Comparison of ENCODE assay signal across 14 mouse cellular contexts in the genomic region with DNA sequence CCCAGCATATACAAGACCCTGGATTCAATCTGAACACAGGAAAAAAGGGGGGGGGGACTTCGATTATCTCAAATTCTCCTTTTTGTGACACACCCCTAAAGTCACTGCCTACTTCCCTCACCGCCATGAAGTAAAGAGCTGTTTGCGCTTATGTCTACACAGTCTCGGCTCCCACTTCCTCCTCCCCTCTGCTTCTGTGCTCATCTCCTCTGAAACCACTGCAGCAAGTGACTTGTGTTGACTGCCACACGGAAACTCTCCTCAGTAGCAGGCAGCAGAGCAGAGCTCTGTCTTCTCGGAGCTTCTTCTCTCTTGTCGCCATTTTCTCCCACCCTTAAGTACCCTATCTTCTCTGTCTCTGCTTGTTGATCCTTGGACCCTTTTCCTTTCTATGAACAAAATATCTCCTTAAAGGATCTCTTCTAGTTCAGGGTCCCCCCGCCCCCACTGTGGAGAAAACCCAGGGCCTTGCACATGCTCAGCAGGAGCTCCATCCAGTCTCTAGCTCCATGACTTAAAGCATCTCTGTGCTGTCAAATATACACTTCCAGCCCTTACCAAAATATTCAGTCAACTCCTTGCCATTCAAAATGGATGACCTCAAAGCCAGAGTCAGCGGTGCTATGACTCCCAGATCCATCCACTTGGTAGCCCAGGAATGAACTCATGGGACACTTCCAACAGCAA. TPM values are rescaled to one million over a fixed set of nuclear protein-coding genes. Genes with fewer than 3 reads are reported as not detected.
DNase-seq lines count a peak whose midpoint lies in the region; ATAC-seq and TF ChIP-seq lines count a peak whose summit lies in the region.
"Had no signal": no experiment of that assay in that cellular context is flagged by ENCODE, and none has a peak within 500 bp of the region (broad histone marks: within the 10 kb centered on the region; RNA-seq: fewer than 3 reads in every experiment).

No protein-coding gene starts in this region.

- DNase-seq in lung, postnatal 0 days (ENCODE audit: low spot score), result peak; percentile 48
- DNase-seq in lung, postnatal 10 days, result no peak
- peak; percentile 28 for DNase-seq in brain, adult 2 months (ENCODE audit: low read depth, low spot score)
- DNase-seq in thymus, postnatal 14 days, result peak; percentile 70
- DNase-seq in left cerebral cortex, postnatal 14 days (ENCODE audit: low spot score in 2 of 2), result no peak
- DNase-seq in hindbrain, embryonic 11.5 days (ENCODE audit: low spot score), result no peak
- DNase-seq in kidney, postnatal 4 days, result no peak
- DNase-seq: cerebellum, adult 9-11 months had no signal

- intact Hi-C loops in left cerebral cortex, postnatal 14 days (cut with DNase I), result no loop called here

- no peaks in the 10 kb centered on the region for H3K27me3 ChIP-seq in lung, postnatal 0 days (replicated peaks; ENCODE audit: insufficient read depth, low read length)
- no peaks in the 10 kb centered on the region for H3K27me3 ChIP-seq in hindbrain, embryonic 11.5 days (ENCODE audit: control insufficient read depth, insufficient read depth, low read length)
- H3K27me3 ChIP-seq: embryonic facial prominence, embryonic 15.5 days; heart, embryonic 13.5 days; limb, embryonic 12.5 days; midbrain, embryonic 12.5 days had no signal

- H3K27ac ChIP-seq in lung, postnatal 0 days (ENCODE audit: low read length), result no peak overlapping the region
- no peak overlapping the region for H3K27ac ChIP-seq in hindbrain, embryonic 11.5 days (ENCODE audit: low read depth, low read length)
- H3K27ac ChIP-seq: embryonic facial prominence, embryonic 15.5 days; heart, embryonic 13.5 days; limb, embryonic 12.5 days; midbrain, embryonic 12.5 days had no signal

- H3K4me2 ChIP-seq in lung, postnatal 0 days (replicated peaks; ENCODE audit: low read depth, low read length), result no peak overlapping the region
- H3K4me2 ChIP-seq in hindbrain, embryonic 11.5 days (replicated peaks; ENCODE audit: low read depth, low read length), result no peak overlapping the region
- H3K4me2 ChIP-seq: embryonic facial prominence, embryonic 15.5 days; heart, embryonic 13.5 days; limb, embryonic 12.5 days; midbrain, embryonic 12.5 days had no signal

- no peak for TF ChIP-seq CTCF in lung, postnatal 0 days (IDR thresholded peaks at IDR 0.05)

- 60% methylated on average over 9 of the region's 9 CpGs for WGBS in lung, postnatal 0 days
- 88% methylated on average over 9 of the region's 9 CpGs for WGBS in hindbrain, embryonic 11.5 days

- TF ChIP-seq EP300 in lung, postnatal 0 days (IDR thresholded peaks at IDR 0.05), result no peak

- no peaks in the 10 kb centered on the region for H3K36me3 ChIP-seq in lung, postnatal 0 days (ENCODE audit: insufficient read depth, low read length)
- H3K36me3 ChIP-seq in hindbrain, embryonic 11.5 days (ENCODE audit: control insufficient read depth, insufficient read depth, low read length), result no peaks in the 10 kb centered on the region
- H3K36me3 ChIP-seq: embryonic facial prominence, embryonic 15.5 days; heart, embryonic 13.5 days; limb, embryonic 12.5 days; midbrain, embryonic 12.5 days had no signal

- no peaks in the 10 kb centered on the region for H3K4me1 ChIP-seq in lung, postnatal 0 days (ENCODE audit: insufficient read depth, low read depth, low read length)
- H3K4me1 ChIP-seq in hindbrain, embryonic 11.5 days (replicated peaks; ENCODE audit: control insufficient read depth, insufficient read depth, low read length), result no peaks in the 10 kb centered on the region
- H3K4me1 ChIP-seq: heart, embryonic 13.5 days; limb, embryonic 12.5 days had no signal

- no peak for ATAC-seq in lung, postnatal 0 days
- peak; percentile 99 for ATAC-seq in megakaryocyte, adult 5-6 weeks (ENCODE audit: poor library complexity, severe bottlenecking)
- ATAC-seq in hindbrain, embryonic 11.5 days (ENCODE audit: low FRiP score), result no peak
- ATAC-seq: intestine, embryonic 16.5 days had no signal

- H3K9me3 ChIP-seq in lung, postnatal 0 days (ENCODE audit: low read length), result no peaks in the 10 kb centered on the region
- no peaks in the 10 kb centered on the region for H3K9me3 ChIP-seq in hindbrain, embryonic 11.5 days (ENCODE audit: control insufficient read depth, low read length)
- H3K9me3 ChIP-seq: embryonic facial prominence, embryonic 15.5 days had no signal

- H3K9ac ChIP-seq in lung, postnatal 0 days (replicated peaks; ENCODE audit: low read depth), result no peak overlapping the region
- no peak overlapping the region for H3K9ac ChIP-seq in hindbrain, embryonic 11.5 days (ENCODE audit: low read depth, low read length)
- H3K9ac ChIP-seq: embryonic facial prominence, embryonic 15.5 days; heart, embryonic 13.5 days; limb, embryonic 12.5 days; midbrain, embryonic 12.5 days had no signal

- H3K4me3 ChIP-seq in lung, postnatal 0 days (ENCODE audit: low read depth, low read length), result no peak overlapping the region
- no peak overlapping the region for H3K4me3 ChIP-seq in hindbrain, embryonic 11.5 days (ENCODE audit: low read depth, low read length)
- H3K4me3 ChIP-seq: embryonic facial prominence, embryonic 15.5 days; heart, embryonic 13.5 days; limb, embryonic 12.5 days; midbrain, embryonic 12.5 days had no signal

RNA-seq across cellular contexts. Expression of a gene that starts 6.7 kb away (rescaled TPM):
- polyA plus RNA-seq in lung, postnatal 0 days (2015; fragmentation: Nextera tagmentation; extraction: Ambion mirVana), result 58.0 and 64.2 TPM in 2 replicates
- total RNA-seq in megakaryocyte, adult 5-6 weeks (2015), result 26.5 and 30.8 TPM in 2 replicates
- 36.2 and 39.2 TPM in 2 replicates for total RNA-seq in megakaryocyte, adult 5-6 weeks (2017)
- 10 to 100 TPM; 16.4 to 17.5 TPM for total RNA-seq in left cerebral cortex, postnatal 14 days (2021)
- 90.5 and 91.3 TPM in 2 replicates for polyA plus RNA-seq in hindbrain, embryonic 11.5 days (2014; fragmentation: Nextera tagmentation; extraction: Ambion mirVana)

RNA-seq across cellular contexts. Expression of a gene that starts 10.2 kb away (rescaled TPM):
- polyA plus RNA-seq in lung, postnatal 0 days (2015; fragmentation: Nextera tagmentation; extraction: Ambion mirVana), result 0.14 and 0.19 TPM in 2 replicates
- total RNA-seq in megakaryocyte, adult 5-6 weeks (2015), result 0.71 TPM in 1 of 2 replicates, not detected in the other
- total RNA-seq in megakaryocyte, adult 5-6 weeks (2017), result not detected in 2 replicates
- total RNA-seq in left cerebral cortex, postnatal 14 days (2021), result not detected
- 0.36 TPM in 1 of 2 replicates, not detected in the other for polyA plus RNA-seq in hindbrain, embryonic 11.5 days (2014; fragmentation: Nextera tagmentation; extraction: Ambion mirVana)
- polyA plus RNA-seq: midbrain, embryonic 12.5 days had no signal

RNA-seq across cellular contexts. Expression of a gene that starts 25.4 kb away (rescaled TPM):
- 5.9 and 7.2 TPM in 2 replicates for polyA plus RNA-seq in lung, postnatal 0 days (2015; fragmentation: Nextera tagmentation; extraction: Ambion mirVana)
- total RNA-seq in megakaryocyte, adult 5-6 weeks (2015), result 11.1 and 11.9 TPM in 2 replicates
- 9.3 and 11.8 TPM in 2 replicates for total RNA-seq in megakaryocyte, adult 5-6 weeks (2017)
- 10 to 100 TPM; 20.0 to 20.7 TPM for total RNA-seq in left cerebral cortex, postnatal 14 days (2021)
- polyA plus RNA-seq in hindbrain, embryonic 11.5 days (2014; fragmentation: Nextera tagmentation; extraction: Ambion mirVana), result 3.1 and 4.1 TPM in 2 replicates

RNA-seq across cellular contexts. Expression of a gene that starts 32.4 kb away (rescaled TPM):
- polyA plus RNA-seq in lung, postnatal 0 days (2015; fragmentation: Nextera tagmentation; extraction: Ambion mirVana), result 6.1 and 8.7 TPM in 2 replicates
- 3.1 and 7.8 TPM in 2 replicates for total RNA-seq in megakaryocyte, adult 5-6 weeks (2015)
- 4.6 and 5.4 TPM in 2 replicates for total RNA-seq in megakaryocyte, adult 5-6 weeks (2017)
- under 1 TPM; 0.33 to 0.95 TPM for total RNA-seq in left cerebral cortex, postnatal 14 days (2021)
- 9.1 and 9.9 TPM in 2 replicates for polyA plus RNA-seq in hindbrain, embryonic 11.5 days (2014; fragmentation: Nextera tagmentation; extraction: Ambion mirVana)

RNA-seq across cellular contexts. Expression of a gene that starts 57.5 kb away (rescaled TPM):
- 19.7 and 22.5 TPM in 2 replicates for polyA plus RNA-seq in lung, postnatal 0 days (2015; fragmentation: Nextera tagmentation; extraction: Ambion mirVana)
- 91.3 and 102 TPM in 2 replicates for total RNA-seq in megakaryocyte, adult 5-6 weeks (2015)
- total RNA-seq in megakaryocyte, adult 5-6 weeks (2017), result 69.3 and 90.7 TPM in 2 replicates
- total RNA-seq in left cerebral cortex, postnatal 14 days (2021), result 100 to 1,000 TPM; 115 to 116 TPM
- 86.6 and 89.6 TPM in 2 replicates for polyA plus RNA-seq in hindbrain, embryonic 11.5 days (2014; fragmentation: Nextera tagmentation; extraction: Ambion mirVana)

Comparison
In these comparisons a context has a peak if more than half of its experiments do, and no peak if none do; other contexts are left out.
1. DNase-seq: peak in lung, postnatal 0 days (single experiment), brain, adult 2 months (single experiment) and thymus, postnatal 14 days (single experiment); none in lung, postnatal 10 days (single experiment), left cerebral cortex, postnatal 14 days (0 of 2), hindbrain, embryonic 11.5 days (single experiment) and kidney, postnatal 4 days (0 of 2).